ENCODE assay signal across 9 mouse cellular contexts in the genomic region with DNA sequence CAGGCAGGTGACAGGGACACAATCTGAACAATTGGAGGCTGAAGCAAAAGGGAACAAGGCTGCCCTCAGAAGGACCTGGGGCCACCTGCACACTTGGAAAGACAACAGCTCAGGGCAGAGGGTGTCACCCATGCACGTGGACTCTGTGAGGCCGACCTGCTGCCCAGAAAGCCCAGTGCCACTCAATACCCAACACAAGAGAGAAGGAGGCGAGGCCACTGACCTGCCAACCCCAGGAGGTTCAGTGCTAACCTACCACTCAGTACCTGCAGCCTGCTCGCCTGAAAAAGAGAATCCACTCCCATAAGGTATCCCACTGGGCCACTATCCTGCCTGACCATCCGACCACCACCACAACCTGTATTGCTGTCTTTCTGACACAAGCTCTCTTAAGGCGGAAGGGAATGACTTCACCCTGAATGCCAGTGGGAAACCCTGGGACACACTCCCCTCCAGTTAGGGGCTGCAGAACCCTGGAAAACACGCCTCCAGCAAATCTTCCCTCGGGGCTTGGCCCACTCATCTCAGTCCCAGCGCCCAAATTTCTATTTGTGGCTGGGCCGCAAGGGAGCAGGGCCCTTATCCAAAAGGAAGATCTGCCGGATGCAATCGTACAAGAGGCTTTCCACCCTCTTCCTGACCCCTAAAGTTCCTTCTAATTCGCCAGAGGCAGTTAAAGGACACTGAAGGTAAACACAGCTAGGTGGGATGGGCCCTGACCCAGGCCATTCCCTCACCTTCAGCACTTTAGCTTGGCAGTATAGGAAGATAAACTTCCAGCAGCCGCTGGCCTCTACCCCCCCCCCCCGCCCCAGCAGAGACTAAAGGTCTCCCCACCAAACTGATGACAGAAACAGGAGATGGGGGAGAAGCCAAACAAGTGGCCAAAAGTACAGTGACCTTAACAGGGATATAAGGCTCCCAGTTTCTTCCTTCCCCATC. TPM values are rescaled to one million over a fixed set of nuclear protein-coding genes. Genes with fewer than 3 reads are reported as not detected.
DNase-seq lines count a peak whose midpoint lies in the region; ATAC-seq and TF ChIP-seq lines count a peak whose summit lies in the region.
"Had no signal": no experiment of that assay in that cellular context is flagged by ENCODE, and none has a peak within 500 bp of the region (broad histone marks: within the 10 kb centered on the region; RNA-seq: fewer than 3 reads in every experiment).

No protein-coding gene starts in this region.

- 0 out of 2 replicates have a peak, but pooled peaks cover 16% of the 10 kb centered on the region for H3K27me3 ChIP-seq in hindbrain, postnatal 0 days (ENCODE audit: insufficient read depth, low read length)
- H3K27me3 ChIP-seq in hindbrain, embryonic 13.5 days, result peaks cover 72% of the 10 kb centered on the region
- H3K27me3 ChIP-seq in C2C12 (ENCODE audit: control insufficient read depth, insufficient read depth, insufficient read length) (no peaks in the 10 kb centered on the region), E14TG2a.4 (ENCODE audit: insufficient read depth, low read length) (peaks cover 51% of the 10 kb centered on the region)
- peaks cover 50% of the 10 kb centered on the region for H3K27me3 ChIP-seq in liver, embryonic 16.5 days (ENCODE audit: control insufficient read depth, insufficient read depth, low read depth, low read length)

- H3K27ac ChIP-seq in hindbrain, postnatal 0 days, result no peak overlapping the region
- no peak overlapping the region for H3K27ac ChIP-seq in hindbrain, embryonic 13.5 days
- H3K27ac ChIP-seq in liver, embryonic 16.5 days (ENCODE audit: low read length), result no peak overlapping the region
- H3K27ac ChIP-seq: midbrain, embryonic 13.5 days had no signal

- no peaks in the 10 kb centered on the region for H3K9me3 ChIP-seq in hindbrain, postnatal 0 days (ENCODE audit: low read length)
- H3K9me3 ChIP-seq in hindbrain, embryonic 13.5 days, result no peaks in the 10 kb centered on the region
- H3K9me3 ChIP-seq in E14TG2a.4 (ENCODE audit: low read length), result no peaks in the 10 kb centered on the region
- no peaks in the 10 kb centered on the region for H3K9me3 ChIP-seq in liver, embryonic 16.5 days (replicated peaks; ENCODE audit: control insufficient read depth, low read length)
- H3K9me3 ChIP-seq: midbrain, embryonic 13.5 days had no signal

- 0 out of 2 replicates have a peak overlapping the region, but pooled peaks have one; percentile 5 for H3K4me2 ChIP-seq in hindbrain, postnatal 0 days (ENCODE audit: low read depth, low read length)
- no peak overlapping the region for H3K4me2 ChIP-seq in hindbrain, embryonic 13.5 days
- peak overlapping the region; percentile 42 for H3K4me2 ChIP-seq in liver, embryonic 16.5 days (ENCODE audit: low read depth, low read length)

- WGBS in hindbrain, postnatal 0 days, result 54% methylated on average over 15 of the region's 15 CpGs
- 48% methylated on average over 15 of the region's 15 CpGs for WGBS in hindbrain, embryonic 13.5 days
- 34% methylated on average over 15 of the region's 15 CpGs for WGBS in liver, embryonic 16.5 days (ENCODE audit: insufficient replicate concordance)

- DNase-seq in hindbrain, postnatal 0 days (ENCODE audit: low spot score), result no peak
- DNase-seq in thymus, postnatal 25 days, result no peak
- DNase-seq: kidney, postnatal 14 days had no signal

- H3K79me2 ChIP-seq in C2C12 (ENCODE audit: control insufficient read depth, insufficient read depth), result peaks cover 72% of the 10 kb centered on the region

- no peaks in the 10 kb centered on the region for H3K36me3 ChIP-seq in hindbrain, postnatal 0 days (ENCODE audit: insufficient read depth, low read length)
- no peaks in the 10 kb centered on the region for H3K36me3 ChIP-seq in hindbrain, embryonic 13.5 days
- no peaks in the 10 kb centered on the region for H3K36me3 ChIP-seq in C2C12 (ENCODE audit: control insufficient read depth, insufficient read depth)
- H3K36me3 ChIP-seq in E14TG2a.4 (ENCODE audit: insufficient read depth, low read length), result no peaks in the 10 kb centered on the region
- no peaks in the 10 kb centered on the region for H3K36me3 ChIP-seq in liver, embryonic 16.5 days (ENCODE audit: control insufficient read depth, insufficient read depth)
- H3K36me3 ChIP-seq: midbrain, embryonic 13.5 days had no signal

- no peak overlapping the region for H3K4me3 ChIP-seq in hindbrain, postnatal 0 days (ENCODE audit: low read length)
- H3K4me3 ChIP-seq in hindbrain, embryonic 13.5 days, result no peak overlapping the region
- H3K4me3 ChIP-seq in C2C12 (ENCODE audit: insufficient read depth, poor library complexity, severe bottlenecking), result peak overlapping the region; percentile 76
- H3K4me3 ChIP-seq in E14TG2a.4 (replicated peaks; ENCODE audit: low read length), result peak overlapping the region; percentile 84
- H3K4me3 ChIP-seq in liver, embryonic 16.5 days (ENCODE audit: low read depth, low read length), result peak overlapping the region; percentile 70; the same call in 1 of the 2 replicates

- no peak overlapping the region for H3K9ac ChIP-seq in hindbrain, postnatal 0 days (replicated peaks; ENCODE audit: low read length)
- H3K9ac ChIP-seq in hindbrain, embryonic 13.5 days, result no peak overlapping the region
- H3K9ac ChIP-seq in liver, embryonic 16.5 days (ENCODE audit: low read depth, low read length), result no peak overlapping the region
- H3K9ac ChIP-seq: midbrain, embryonic 13.5 days had no signal

- peaks cover 7% of the 10 kb centered on the region; the same call in 1 of the 2 replicates for H3K4me1 ChIP-seq in hindbrain, postnatal 0 days (ENCODE audit: insufficient read depth, low read length)
- peaks cover 55% of the 10 kb centered on the region for H3K4me1 ChIP-seq in hindbrain, embryonic 13.5 days (replicated peaks)
- peaks cover 91% of the 10 kb centered on the region for H3K4me1 ChIP-seq in E14TG2a.4 (replicated peaks; ENCODE audit: low read depth, low read length)
- peaks cover 29% of the 10 kb centered on the region for H3K4me1 ChIP-seq in liver, embryonic 16.5 days (ENCODE audit: control insufficient read depth, low read depth, low read length)

- TF ChIP-seq CTCF in hindbrain, postnatal 0 days (IDR thresholded peaks at IDR 0.05; ENCODE audit: low read depth), result no peak
- TF ChIP-seq CTCF in C2C12 (IDR thresholded peaks at IDR 0.05; ENCODE audit: control insufficient read depth, insufficient read depth, insufficient read length) (no peak), E14TG2a.4 (conservative IDR thresholded peaks at IDR 0.05; ENCODE audit: low read length) (no peak)

- H3ac ChIP-seq in C2C12 (ENCODE audit: control insufficient read depth, insufficient read length, low read depth), result peak overlapping the region; percentile 87

- H3K79me3 ChIP-seq in C2C12 (ENCODE audit: low read depth), result peaks cover 57% of the 10 kb centered on the region

- ATAC-seq in hindbrain, postnatal 0 days, result no peak
- ATAC-seq in hindbrain, embryonic 13.5 days (ENCODE audit: low FRiP score), result no peak
- ATAC-seq in liver, embryonic 16.5 days (ENCODE audit: low read depth), result peak; percentile 51
- ATAC-seq in inflammation-experienced regulatory T-cells, adult 6 months, result no peak
- ATAC-seq: midbrain, embryonic 13.5 days had no signal

TF ChIP-seq in C2C12, 6 proteins besides CTCF, POLR2A, EP300 and RAD21:
- no peak for TF ChIP-seq FOSL1 (IDR thresholded peaks at IDR 0.05; ENCODE audit: insufficient read depth, low read length, poor library complexity, severe bottlenecking)
- TF ChIP-seq MYOD1 (IDR thresholded peaks at IDR 0.05; ENCODE audit: control insufficient read depth, insufficient read length, low read depth), result no peak
- no peak for TF ChIP-seq USF1 (IDR thresholded peaks at IDR 0.05; ENCODE audit: low read depth)
- no peak for TF ChIP-seq MAX (IDR thresholded peaks at IDR 0.05)
- no peak for TF ChIP-seq MYOG (IDR thresholded peaks at IDR 0.05; ENCODE audit: control insufficient read depth, extremely low read depth, insufficient read length)
- no peak for TF ChIP-seq CEBPB (IDR thresholded peaks at IDR 0.05; ENCODE audit: low read depth)

RNA-seq across cellular contexts. Expression of gene C77080, which starts 14.6 kb away (rescaled TPM):
- total RNA-seq in hindbrain, postnatal 0 days (2014; rRNA removed), result 23.1 and 29.0 TPM in 2 replicates
- polyA plus RNA-seq in hindbrain, postnatal 0 days (2015; fragmentation: Nextera tagmentation; extraction: Ambion mirVana), result 4.9 and 5.3 TPM in 2 replicates
- polyA plus RNA-seq in hindbrain, embryonic 13.5 days (2015; fragmentation: Nextera tagmentation; extraction: Ambion mirVana), result 5.3 and 5.4 TPM in 2 replicates
- 30.1 TPM for polyA plus RNA-seq in C2C12 (2012; fragmentation: generic; extraction: Trizol)
- polyA plus RNA-seq in liver, embryonic 16.5 days (2015; fragmentation: Nextera tagmentation; extraction: Ambion mirVana), result 0.85 and 0.97 TPM in 2 replicates
- polyA plus RNA-seq in inflammation-experienced regulatory T-cells, adult 6 months (2017; shearing (Covaris generic)), result under 1 TPM; 0.21 to 0.25 (median 0.24) TPM

RNA-seq across cellular contexts. Expression of gene Sync, which starts 40.8 kb away (rescaled TPM):
- 1.9 and 3.3 TPM in 2 replicates for total RNA-seq in hindbrain, postnatal 0 days (2014; rRNA removed)
- polyA plus RNA-seq in hindbrain, postnatal 0 days (2015; fragmentation: Nextera tagmentation; extraction: Ambion mirVana), result 1.9 and 2.0 TPM in 2 replicates
- 1.1 and 1.4 TPM in 2 replicates for polyA plus RNA-seq in hindbrain, embryonic 13.5 days (2015; fragmentation: Nextera tagmentation; extraction: Ambion mirVana)
- 15.0 TPM for polyA plus RNA-seq in C2C12 (2012; fragmentation: generic; extraction: Trizol)
- polyA plus RNA-seq in liver, embryonic 16.5 days (2015; fragmentation: Nextera tagmentation; extraction: Ambion mirVana), result 0.13 and 0.33 TPM in 2 replicates
- polyA plus RNA-seq in inflammation-experienced regulatory T-cells, adult 6 months (2017; shearing (Covaris generic)), result under 1 TPM; 0.45 to 0.49 (median 0.47) TPM

RNA-seq across cellular contexts. Expression of gene Yars, which starts 57.1 kb away (rescaled TPM):
- 56.0 and 79.6 TPM in 2 replicates for total RNA-seq in hindbrain, postnatal 0 days (2014; rRNA removed)
- polyA plus RNA-seq in hindbrain, postnatal 0 days (2015; fragmentation: Nextera tagmentation; extraction: Ambion mirVana), result 101 and 102 TPM in 2 replicates
- polyA plus RNA-seq in hindbrain, embryonic 13.5 days (2015; fragmentation: Nextera tagmentation; extraction: Ambion mirVana), result 104 and 106 TPM in 2 replicates
- polyA plus RNA-seq in C2C12 (2012; fragmentation: generic; extraction: Trizol), result 105 TPM
- polyA plus RNA-seq in liver, embryonic 16.5 days (2015; fragmentation: Nextera tagmentation; extraction: Ambion mirVana), result 56.4 and 61.8 TPM in 2 replicates
- polyA plus RNA-seq in inflammation-experienced regulatory T-cells, adult 6 months (2017; shearing (Covaris generic)), result 10 to 100 TPM; 32.7 to 36.8 (median 35.7) TPM

RNA-seq across cellular contexts. Expression of gene S100pbp, which starts 57.1 kb away (rescaled TPM):
- total RNA-seq in hindbrain, postnatal 0 days (2014; rRNA removed), result 35.9 and 36.8 TPM in 2 replicates
- 16.2 and 16.9 TPM in 2 replicates for polyA plus RNA-seq in hindbrain, postnatal 0 days (2015; fragmentation: Nextera tagmentation; extraction: Ambion mirVana)
- polyA plus RNA-seq in hindbrain, embryonic 13.5 days (2015; fragmentation: Nextera tagmentation; extraction: Ambion mirVana), result 17.6 and 18.0 TPM in 2 replicates
- 8.1 TPM for polyA plus RNA-seq in C2C12 (2012; fragmentation: generic; extraction: Trizol)
- 6.1 and 6.3 TPM in 2 replicates for polyA plus RNA-seq in liver, embryonic 16.5 days (2015; fragmentation: Nextera tagmentation; extraction: Ambion mirVana)
- 10 to 100 TPM; 18.2 to 30.2 (median 23.3) TPM for polyA plus RNA-seq in inflammation-experienced regulatory T-cells, adult 6 months (2017; shearing (Covaris generic))

Comparison
In these comparisons a context has a peak if more than half of its experiments do, and no peak if none do; other contexts are left out.
1. H3K4me3 ChIP-seq: peak in C2C12 (single experiment), E14TG2a.4 (single experiment) and liver, embryonic 16.5 days (single experiment); none in hindbrain, postnatal 0 days (single experiment) and hindbrain, embryonic 13.5 days (single experiment).